Mouse (Mus musculus) brain, embryonic 14.5 days (tissue): Measurements from ENCODE around the gene Wdr95.

ENCODE experiments used
- CTCF ChIP-seq: fragments of 200-500 bp; IDR thresholded peaks from 2 replicates; pipeline ENCODE4 v1.5.1; 2012; ENCODE audit warnings: inconsistent platforms, mild to moderate bottlenecking, moderate library complexity, borderline replicate concordance; ENCODE audit not compliant: insufficient read depth, insufficient read length; ENCODE audit errors: extremely low read depth
- POLR2A ChIP-seq: fragments of 200-500 bp; IDR thresholded peaks from 2 replicates; pipeline ENCODE4 v1.6.1; 2012; ENCODE audit warnings: mild to moderate bottlenecking, inconsistent platforms, borderline replicate concordance; ENCODE audit not compliant: poor library complexity, insufficient read depth, insufficient read length, severe bottlenecking; ENCODE audit errors: extremely low read depth

DNA sequence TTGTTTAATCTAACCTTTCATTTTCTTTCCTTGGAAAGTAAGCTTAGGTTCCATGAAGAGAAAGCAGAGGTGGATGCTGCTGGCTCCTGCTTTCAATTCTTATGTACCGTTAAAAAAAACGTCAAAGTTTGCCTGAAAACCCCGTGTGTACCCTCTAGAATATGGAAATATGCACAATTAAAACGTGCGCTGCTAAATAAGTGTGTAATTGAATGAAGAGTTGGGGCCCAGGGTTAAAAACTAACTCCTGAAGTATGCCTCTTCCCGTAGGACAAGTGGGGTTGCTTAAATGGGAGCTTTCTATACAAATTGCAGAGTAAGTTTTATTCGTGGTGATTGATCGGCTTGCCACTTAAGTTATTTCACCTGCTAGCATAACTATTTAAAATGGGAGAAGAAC, 108.8 kb downstream of the Wdr95 start:
- TF ChIP-seq POLR2A, result no peak
- no peak for TF ChIP-seq CTCF
